Mouse (Mus musculus): ENCODE measurements around the gene Shtn1.
A peak's percentile ranks its signal among the peaks of the same experiment; 100 is the strongest.

The Shtn1 gene

GRCm38 (mm10) chr19:58974126-58974525 is 101.8 kb downstream of the Shtn1 start:
- DNase-seq (ENCODE audit: low spot score in 2 of 2), result no peak

GRCm38 (mm10) chr19:58970826-58971225 is 105.1 kb downstream of the Shtn1 start:
- DNase-seq (ENCODE audit: low spot score in 2 of 2), result no peak

DNA sequence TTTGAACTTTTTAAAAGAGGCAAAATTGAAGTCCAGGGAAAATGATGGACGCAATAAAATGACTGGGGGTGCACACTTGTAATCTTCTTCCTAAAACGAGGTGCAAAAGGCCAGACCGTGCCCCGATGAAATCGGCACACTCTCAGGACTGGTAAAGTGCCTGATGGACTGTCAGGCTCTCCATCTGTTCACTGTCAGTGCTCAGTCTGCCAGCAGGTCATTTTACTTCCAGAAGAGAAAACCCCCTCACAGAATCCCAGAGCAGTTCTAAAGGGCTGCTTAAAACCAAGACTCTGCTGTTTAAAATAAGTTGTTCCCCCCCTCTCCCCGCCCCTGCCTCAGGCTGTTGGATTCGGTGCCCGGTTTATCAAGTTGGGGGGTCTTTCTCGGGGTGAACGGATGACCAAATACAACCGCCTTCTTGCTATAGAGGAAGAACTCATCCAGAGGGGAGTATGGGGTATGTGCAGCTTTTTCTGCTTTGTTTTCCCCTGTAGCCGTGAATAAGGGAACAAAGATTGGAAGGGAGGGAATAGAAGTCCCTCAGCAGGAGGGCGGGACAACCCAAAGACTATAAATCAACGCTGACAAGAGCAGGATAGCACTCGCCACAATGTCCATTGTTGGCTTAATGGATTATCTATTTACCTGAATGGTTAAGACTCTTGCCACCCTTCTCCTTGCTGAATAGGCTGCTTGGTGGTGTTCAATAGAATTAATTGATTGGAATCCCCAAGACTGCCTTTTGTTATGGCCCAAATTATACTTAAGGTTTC is 107.0 kb downstream of the Shtn1 start:
- no peak for DNase-seq (ENCODE audit: low spot score in 2 of 2)

- DNase-seq (ENCODE audit: low spot score in 2 of 2), result no peak
These were observed 112.9 kb downstream of the Shtn1 start for GRCm38 (mm10) chr19:58963011-58963410.

- DNase-seq (ENCODE audit: low spot score in 2 of 2), result no peak
These were observed 121.1 kb downstream of the Shtn1 start for GRCm38 (mm10) chr19:58954779-58955178.

- DNase-seq (ENCODE audit: low spot score in 2 of 2), result no peak
These were observed 123.7 kb downstream of the Shtn1 start for GRCm38 (mm10) chr19:58952236-58952635.

DNA sequence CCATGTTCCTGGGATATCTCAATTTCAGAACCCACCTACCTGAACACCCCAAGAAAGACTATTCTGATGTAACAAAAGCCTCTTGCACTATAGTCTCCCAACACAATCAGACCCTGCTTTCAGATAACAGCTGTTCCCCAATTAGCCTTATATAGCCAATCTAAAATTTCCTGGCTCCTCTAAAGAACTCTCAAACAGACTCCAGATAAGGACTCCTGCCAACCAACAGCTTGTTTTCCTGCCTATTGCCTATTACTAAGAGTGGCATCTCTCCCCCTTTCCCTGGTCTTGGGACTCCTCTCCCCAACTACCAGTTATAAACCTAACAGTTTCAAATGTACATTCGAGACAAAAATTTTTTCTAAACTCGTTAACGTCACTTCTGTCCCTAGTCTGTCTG is 124.4 kb downstream of the Shtn1 start:
- no peak for DNase-seq (ENCODE audit: low spot score in 2 of 2)

DNA sequence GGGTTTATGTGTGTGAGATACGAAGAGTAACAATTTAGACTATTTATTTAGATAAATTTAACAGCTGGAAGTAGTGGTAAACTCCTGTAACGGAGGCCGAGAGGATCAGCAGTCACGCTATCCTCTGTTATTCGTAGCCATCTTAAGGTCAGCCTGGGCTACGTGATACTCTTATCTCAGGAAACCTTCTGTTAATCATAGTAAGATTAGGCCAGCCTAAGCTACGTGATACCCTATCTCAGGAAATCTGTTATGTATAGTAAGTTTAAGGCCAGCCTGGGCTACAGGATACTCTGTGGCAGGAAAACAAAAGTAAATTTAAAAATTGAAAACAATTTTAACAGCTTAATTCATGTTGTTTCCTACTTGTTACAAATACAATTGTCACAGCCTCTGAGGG is 129.9 kb downstream of the Shtn1 start:
- no peak for DNase-seq (ENCODE audit: low spot score in 2 of 2)

- DNase-seq (ENCODE audit: low spot score in 2 of 2), result peak; percentile 87 to 89
These were observed 132.8 kb downstream of the Shtn1 start, which contains the start of the genes Eno4 and Hspa12a for GRCm38 (mm10) chr19:58942841-58943828. TSS of gene Eno4 (plus strand) at chr19:58943425. TSS of gene Hspa12a (minus strand) at chr19:58943654.

DNA sequence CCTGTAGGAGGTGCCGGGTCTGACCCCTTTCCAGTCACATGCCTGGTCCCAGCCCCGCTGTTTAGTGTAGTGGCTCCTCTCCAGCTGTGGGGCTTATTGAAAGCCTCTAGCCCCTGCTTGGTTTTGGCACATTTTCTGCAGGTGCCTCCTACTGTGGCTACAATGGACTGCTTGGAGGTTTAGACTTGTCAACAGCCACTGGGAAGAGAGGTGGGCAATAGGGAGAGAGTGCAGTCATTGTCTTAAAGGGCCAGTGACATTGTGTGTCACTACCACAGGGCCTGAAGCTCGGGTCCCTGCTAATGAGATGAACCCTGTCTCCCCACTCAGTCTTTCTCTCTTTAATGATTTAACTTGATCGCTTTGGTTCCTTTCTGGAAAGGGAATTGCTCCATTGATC is 142.8 kb downstream of the Shtn1 start:
- DNase-seq (ENCODE audit: low spot score in 2 of 2), result no peak

DNA sequence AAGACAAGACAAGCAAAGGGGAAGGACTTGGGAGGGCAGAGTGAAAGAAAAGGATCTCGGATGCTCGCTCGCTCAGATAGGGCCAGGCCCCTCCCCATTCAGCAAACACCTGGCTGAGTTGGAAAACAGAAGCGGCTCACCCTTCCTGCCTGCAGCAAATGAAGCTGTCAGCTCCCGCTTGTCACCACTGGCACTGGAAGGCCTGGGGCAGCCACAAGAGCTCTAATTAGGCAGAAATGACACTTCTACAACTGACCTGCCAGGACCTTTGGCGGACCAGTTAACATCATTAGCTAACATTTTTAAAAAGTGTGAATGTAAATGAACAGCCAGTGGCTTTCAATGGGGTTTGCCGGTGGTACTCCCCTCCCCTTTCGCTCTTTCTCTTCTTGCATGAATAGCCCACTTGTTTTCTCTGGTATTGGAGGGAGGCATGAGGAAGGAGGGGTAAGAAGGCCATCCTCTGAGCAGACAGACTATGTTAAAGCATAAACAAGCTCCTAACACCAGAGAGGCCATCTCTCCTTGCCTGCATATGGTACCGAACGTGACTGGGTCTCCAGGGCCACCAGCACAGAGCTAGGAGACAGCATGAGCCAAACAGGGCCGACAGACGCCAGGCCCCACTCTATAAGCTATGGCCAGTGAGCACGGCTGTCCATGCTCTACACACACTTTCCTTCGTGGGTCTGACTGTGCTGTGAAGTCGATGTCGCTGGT is 144.7 kb downstream of the Shtn1 start:
- DNase-seq (ENCODE audit: low spot score in 2 of 2), result no peak
